Mouse (Mus musculus): Measurements from ENCODE around the gene Tmem251. TPM values are rescaled to one million over a fixed set of nuclear protein-coding genes. Genes with fewer than 3 reads are reported as not detected.

The Tmem251 gene
- polyA plus RNA-seq, 1 experiment, result 4.5 TPM

- peak within 1 kb of the TSS; percentile 79 for H3K4me3 ChIP-seq (ENCODE audit: insufficient read depth, poor library complexity, severe bottlenecking)
- no peaks in the 10 kb centered on the region for H3K27me3 ChIP-seq (ENCODE audit: control insufficient read depth, insufficient read depth, insufficient read length)
- peaks cover 81% of the 10 kb centered on the region for H3K79me2 ChIP-seq (ENCODE audit: control insufficient read depth, insufficient read depth)
- no peak for TF ChIP-seq MAX (IDR thresholded peaks at IDR 0.05)
- TF ChIP-seq CEBPB (IDR thresholded peaks at IDR 0.05; ENCODE audit: low read depth), result no peak
- no peak for TF ChIP-seq FOSL1 (IDR thresholded peaks at IDR 0.05; ENCODE audit: insufficient read depth, low read length, poor library complexity, severe bottlenecking)
- TF ChIP-seq USF1 (IDR thresholded peaks at IDR 0.05; ENCODE audit: low read depth), result no peak
- TF ChIP-seq MYOG (IDR thresholded peaks at IDR 0.05; ENCODE audit: control insufficient read depth, extremely low read depth, insufficient read length), result no peak
- TF ChIP-seq CTCF (IDR thresholded peaks at IDR 0.05; ENCODE audit: control insufficient read depth, insufficient read depth, insufficient read length), result no peak
- TF ChIP-seq MYOD1 (IDR thresholded peaks at IDR 0.05; ENCODE audit: control insufficient read depth, insufficient read length, low read depth), result no peak
- peaks cover 7% of the 10 kb centered on the region for H3K36me3 ChIP-seq (ENCODE audit: control insufficient read depth, insufficient read depth)
- peak within 1 kb of the TSS; percentile 82 for H3ac ChIP-seq (ENCODE audit: control insufficient read depth, insufficient read length, low read depth)
- H3K79me3 ChIP-seq (ENCODE audit: low read depth), result peaks cover 60% of the 10 kb centered on the region
These were observed 14.8 kb downstream of the Tmem251 start, which contains the start of gene Gm20604 for GRCm38 (mm10) chr12:102758403-102758756. Gm20604 (minus strand) TSS chr12:102758672.

DNA sequence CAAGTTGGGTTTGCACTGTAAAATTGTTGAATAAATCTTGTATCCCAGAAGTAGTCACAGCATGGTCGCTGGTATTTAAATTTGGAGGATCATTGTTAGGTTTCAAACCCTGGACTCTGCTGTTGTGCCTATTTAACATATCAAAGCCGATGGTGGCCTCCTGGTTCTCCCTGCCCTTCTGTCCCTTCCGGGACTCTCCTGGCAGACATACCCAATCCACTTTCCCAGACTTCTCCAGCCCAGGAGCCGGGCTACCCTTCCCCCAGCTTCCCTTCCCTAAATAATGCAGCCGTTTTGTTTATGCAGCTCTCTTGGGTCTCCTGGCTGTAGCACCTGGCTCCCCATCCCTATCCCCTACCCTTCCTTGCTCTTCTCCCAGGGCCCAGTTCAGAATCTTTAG is 15.4 kb downstream of the Tmem251 start:
- H3K4me3 ChIP-seq (ENCODE audit: insufficient read depth, poor library complexity, severe bottlenecking), result peak overlapping the region; percentile 79
- peaks cover 75% of the 10 kb centered on the region for H3K79me2 ChIP-seq (ENCODE audit: control insufficient read depth, insufficient read depth)
- no peak for TF ChIP-seq FOSL1 (IDR thresholded peaks at IDR 0.05; ENCODE audit: insufficient read depth, low read length, poor library complexity, severe bottlenecking)
- no peak for TF ChIP-seq USF1 (IDR thresholded peaks at IDR 0.05; ENCODE audit: low read depth)
- no peak for TF ChIP-seq MYOD1 (IDR thresholded peaks at IDR 0.05; ENCODE audit: control insufficient read depth, insufficient read length, low read depth)
- TF ChIP-seq CTCF (IDR thresholded peaks at IDR 0.05; ENCODE audit: control insufficient read depth, insufficient read depth, insufficient read length), result no peak
- no peak for TF ChIP-seq MAX (IDR thresholded peaks at IDR 0.05)
- no peak for TF ChIP-seq CEBPB (IDR thresholded peaks at IDR 0.05; ENCODE audit: low read depth)
- TF ChIP-seq MYOG (IDR thresholded peaks at IDR 0.05; ENCODE audit: control insufficient read depth, extremely low read depth, insufficient read length), result no peak
- peak overlapping the region; percentile 82 for H3ac ChIP-seq (ENCODE audit: control insufficient read depth, insufficient read length, low read depth)
- H3K36me3 ChIP-seq (ENCODE audit: control insufficient read depth, insufficient read depth), result peaks cover 12% of the 10 kb centered on the region
- H3K79me3 ChIP-seq (ENCODE audit: low read depth), result peaks cover 55% of the 10 kb centered on the region
- H3K27me3 ChIP-seq (ENCODE audit: control insufficient read depth, insufficient read depth, insufficient read length), result no peaks in the 10 kb centered on the region

DNA sequence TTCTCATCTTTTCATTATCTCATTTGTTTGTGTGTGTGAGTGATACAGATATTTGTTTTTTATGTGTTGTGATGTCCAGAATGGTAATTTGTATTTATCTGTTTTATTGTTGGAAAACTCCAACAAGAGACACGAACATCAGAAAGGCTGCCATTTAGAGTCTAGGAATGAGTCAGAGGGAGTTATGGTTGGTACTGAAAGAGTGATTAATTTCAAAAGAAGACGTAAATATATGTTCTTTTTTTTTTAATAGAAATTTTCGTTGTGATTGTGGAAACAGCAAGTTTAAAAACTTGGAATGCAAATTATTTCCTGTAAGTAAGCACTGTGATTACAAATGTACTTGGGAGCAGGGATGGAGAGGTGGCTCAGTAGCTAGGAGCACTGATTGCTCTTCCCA is 18.1 kb downstream of the Tmem251 start:
- Histone ChIP-seq H3K36me3 (ENCODE audit: control insufficient read depth, insufficient read depth) (peaks cover 36% of the 10 kb centered on the region), H3K27me3 (ENCODE audit: control insufficient read depth, insufficient read depth, insufficient read length) (no peaks in the 10 kb centered on the region)

DNA sequence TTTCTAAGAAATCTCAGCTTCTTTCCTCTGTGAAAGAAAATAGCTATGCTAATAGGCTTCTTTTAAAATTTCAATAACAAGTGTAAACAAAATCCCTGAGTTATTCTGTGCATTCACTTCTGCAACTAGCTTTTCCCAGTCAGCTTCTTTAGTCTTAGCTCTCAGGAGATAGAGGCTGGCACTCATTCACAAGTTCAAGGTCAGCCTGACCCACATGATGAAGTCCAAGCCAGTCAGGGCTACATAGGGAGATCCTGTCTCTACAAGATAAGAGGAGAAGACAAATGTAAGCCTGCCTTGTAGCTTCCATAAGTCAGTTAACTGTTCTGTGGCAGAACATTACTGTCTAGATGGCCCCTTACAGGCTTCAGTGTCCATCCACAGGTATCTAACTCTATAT is 20.1 kb downstream of the Tmem251 start:
- peaks cover 56% of the 10 kb centered on the region for H3K36me3 ChIP-seq (ENCODE audit: control insufficient read depth, insufficient read depth)
- H3K27me3 ChIP-seq (ENCODE audit: control insufficient read depth, insufficient read depth, insufficient read length), result no peaks in the 10 kb centered on the region
- H3K79me3 ChIP-seq (ENCODE audit: low read depth), result peaks cover 22% of the 10 kb centered on the region
- no peak overlapping the region for H3K4me3 ChIP-seq (ENCODE audit: insufficient read depth, poor library complexity, severe bottlenecking)
- no peak overlapping the region for H3ac ChIP-seq (ENCODE audit: control insufficient read depth, insufficient read length, low read depth)
- H3K79me2 ChIP-seq (ENCODE audit: control insufficient read depth, insufficient read depth), result peaks cover 31% of the 10 kb centered on the region
- TF ChIP-seq CEBPB (IDR thresholded peaks at IDR 0.05; ENCODE audit: low read depth) (no peak), FOSL1 (IDR thresholded peaks at IDR 0.05; ENCODE audit: insufficient read depth, low read length, poor library complexity, severe bottlenecking) (no peak), USF1 (IDR thresholded peaks at IDR 0.05; ENCODE audit: low read depth) (no peak), MYOD1 (IDR thresholded peaks at IDR 0.05; ENCODE audit: control insufficient read depth, insufficient read length, low read depth) (no peak), MYOG (IDR thresholded peaks at IDR 0.05; ENCODE audit: control insufficient read depth, extremely low read depth, insufficient read length) (no peak), MAX (IDR thresholded peaks at IDR 0.05) (no peak), CTCF (IDR thresholded peaks at IDR 0.05; ENCODE audit: control insufficient read depth, insufficient read depth, insufficient read length) (no peak)

More for the DNA sequence above, 18.1 kb downstream of the Tmem251 start:
- Histone ChIP-seq H3ac (ENCODE audit: control insufficient read depth, insufficient read length, low read depth) (no peak overlapping the region), H3K4me3 (ENCODE audit: insufficient read depth, poor library complexity, severe bottlenecking) (no peak overlapping the region), H3K79me3 (ENCODE audit: low read depth) (peaks cover 27% of the 10 kb centered on the region), H3K79me2 (ENCODE audit: control insufficient read depth, insufficient read depth) (peaks cover 48% of the 10 kb centered on the region)
- TF ChIP-seq CTCF (IDR thresholded peaks at IDR 0.05; ENCODE audit: control insufficient read depth, insufficient read depth, insufficient read length) (no peak), MYOD1 (IDR thresholded peaks at IDR 0.05; ENCODE audit: control insufficient read depth, insufficient read length, low read depth) (no peak), MYOG (IDR thresholded peaks at IDR 0.05; ENCODE audit: control insufficient read depth, extremely low read depth, insufficient read length) (no peak), CEBPB (IDR thresholded peaks at IDR 0.05; ENCODE audit: low read depth) (no peak), MAX (IDR thresholded peaks at IDR 0.05) (no peak)

DNA sequence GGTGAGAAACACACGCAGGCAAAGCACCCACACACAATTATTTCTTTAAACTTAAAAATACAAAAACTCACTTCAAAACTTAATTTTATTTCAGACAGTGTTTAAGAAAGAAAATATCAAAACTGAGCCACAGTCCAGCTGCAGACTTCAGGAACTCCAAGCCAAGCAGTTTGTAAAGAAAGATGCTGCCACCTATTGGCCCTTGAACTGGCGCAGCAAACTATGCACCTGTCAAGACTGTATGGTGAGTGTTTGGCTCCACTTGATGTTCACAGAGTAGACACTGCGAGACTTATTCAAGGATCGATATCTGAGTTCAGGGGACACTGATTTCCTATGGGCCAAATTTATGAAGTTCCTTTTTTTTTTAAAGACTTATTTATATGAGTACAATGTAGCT is 25.4 kb downstream of the Tmem251 start:
- Histone ChIP-seq H3K27me3 (ENCODE audit: control insufficient read depth, insufficient read depth, insufficient read length) (no peaks in the 10 kb centered on the region), H3K4me3 (ENCODE audit: insufficient read depth, poor library complexity, severe bottlenecking) (no peak overlapping the region), H3K79me3 (ENCODE audit: low read depth) (no peaks in the 10 kb centered on the region), H3ac (ENCODE audit: control insufficient read depth, insufficient read length, low read depth) (no peak overlapping the region), H3K36me3 (ENCODE audit: control insufficient read depth, insufficient read depth) (peaks cover 95% of the 10 kb centered on the region), H3K79me2 (ENCODE audit: control insufficient read depth, insufficient read depth) (no peaks in the 10 kb centered on the region)
- TF ChIP-seq MYOD1 (IDR thresholded peaks at IDR 0.05; ENCODE audit: control insufficient read depth, insufficient read length, low read depth) (no peak), USF1 (IDR thresholded peaks at IDR 0.05; ENCODE audit: low read depth) (no peak), MYOG (IDR thresholded peaks at IDR 0.05; ENCODE audit: control insufficient read depth, extremely low read depth, insufficient read length) (no peak), CEBPB (IDR thresholded peaks at IDR 0.05; ENCODE audit: low read depth) (no peak), FOSL1 (IDR thresholded peaks at IDR 0.05; ENCODE audit: insufficient read depth, low read length, poor library complexity, severe bottlenecking) (no peak)

- Histone ChIP-seq H3K79me3 (ENCODE audit: low read depth) (no peaks in the 10 kb centered on the region), H3K27me3 (ENCODE audit: control insufficient read depth, insufficient read depth, insufficient read length) (no peaks in the 10 kb centered on the region), H3K79me2 (ENCODE audit: control insufficient read depth, insufficient read depth) (no peaks in the 10 kb centered on the region), H3K36me3 (ENCODE audit: control insufficient read depth, insufficient read depth) (peaks cover 88% of the 10 kb centered on the region), H3K4me3 (ENCODE audit: insufficient read depth, poor library complexity, severe bottlenecking) (no peak overlapping the region), H3ac (ENCODE audit: control insufficient read depth, insufficient read length, low read depth) (no peak overlapping the region)
- TF ChIP-seq MYOD1 (IDR thresholded peaks at IDR 0.05; ENCODE audit: control insufficient read depth, insufficient read length, low read depth) (no peak), USF1 (IDR thresholded peaks at IDR 0.05; ENCODE audit: low read depth) (no peak), CEBPB (IDR thresholded peaks at IDR 0.05; ENCODE audit: low read depth) (no peak), MYOG (IDR thresholded peaks at IDR 0.05; ENCODE audit: control insufficient read depth, extremely low read depth, insufficient read length) (no peak), MAX (IDR thresholded peaks at IDR 0.05) (no peak), CTCF (IDR thresholded peaks at IDR 0.05; ENCODE audit: control insufficient read depth, insufficient read depth, insufficient read length) (no peak), FOSL1 (IDR thresholded peaks at IDR 0.05; ENCODE audit: insufficient read depth, low read length, poor library complexity, severe bottlenecking) (no peak)
These were observed 28.0 kb downstream of the Tmem251 start for GRCm38 (mm10) chr12:102771601-102772000.
